In genomic region chr14:24826471-24827337, GRCm38 (mm10) we compare ENCODE assay signal across 8 mouse cellular contexts.
DNase-seq lines count a peak whose midpoint lies in the region; ATAC-seq lines count a peak whose summit lies in the region.

No protein-coding gene starts in this region.

- H3K27me3 ChIP-seq in heart, embryonic 12.5 days (replicated peaks), result no peaks in the 10 kb centered on the region
- H3K27me3 ChIP-seq in embryonic facial prominence, embryonic 10.5 days (replicated peaks; ENCODE audit: low read depth, poor library complexity, severe bottlenecking), result 0 out of 2 replicates have a peak, but pooled peaks cover 5% of the 10 kb centered on the region
- H3K27me3 ChIP-seq in intestine, embryonic 16.5 days (replicated peaks; ENCODE audit: control insufficient read depth, insufficient read depth, low read length), result no peaks in the 10 kb centered on the region

- peak overlapping the region; percentile 78 for H3K27ac ChIP-seq in heart, embryonic 12.5 days (ENCODE audit: poor library complexity, severe bottlenecking)
- H3K27ac ChIP-seq in embryonic facial prominence, embryonic 10.5 days (replicated peaks), result peak overlapping the region; percentile 89
- H3K27ac ChIP-seq in intestine, embryonic 16.5 days (ENCODE audit: low read length), result 0 out of 2 replicates have a peak overlapping the region, but pooled peaks have one; percentile 59

- no peak for ATAC-seq in heart, embryonic 12.5 days (ENCODE audit: insufficient number of reproducible peaks, low FRiP score)
- ATAC-seq in intestine, embryonic 16.5 days, result no peak
- ATAC-seq in inflammation-experienced regulatory T-cells, adult 6 months, result no peak

- WGBS in heart, embryonic 12.5 days, result 38% methylated on average over 13 of the region's 13 CpGs
- WGBS in embryonic facial prominence, embryonic 10.5 days, result 18% methylated on average over 13 of the region's 13 CpGs
- WGBS in intestine, embryonic 16.5 days, result 33% methylated on average over 13 of the region's 13 CpGs

- peaks cover 39% of the 10 kb centered on the region for H3K4me1 ChIP-seq in heart, embryonic 12.5 days (replicated peaks)
- peaks cover 60% of the 10 kb centered on the region for H3K4me1 ChIP-seq in embryonic facial prominence, embryonic 10.5 days
- H3K4me1 ChIP-seq in intestine, embryonic 16.5 days (ENCODE audit: control insufficient read depth, insufficient read depth, low read length), result peaks cover 17% of the 10 kb centered on the region

- H3K36me3 ChIP-seq in heart, embryonic 12.5 days, result no peaks in the 10 kb centered on the region
- no peaks in the 10 kb centered on the region for H3K36me3 ChIP-seq in embryonic facial prominence, embryonic 10.5 days (replicated peaks)
- H3K36me3 ChIP-seq in intestine, embryonic 16.5 days (ENCODE audit: control insufficient read depth, insufficient read depth, low read length), result no peaks in the 10 kb centered on the region

- intact Hi-C loops in heart, postnatal 36 days (cut with DNase I), result no loop called here

- no peaks in the 10 kb centered on the region for H3K9me3 ChIP-seq in heart, embryonic 12.5 days (replicated peaks)
- no peaks in the 10 kb centered on the region for H3K9me3 ChIP-seq in embryonic facial prominence, embryonic 10.5 days
- H3K9me3 ChIP-seq in intestine, embryonic 16.5 days (ENCODE audit: control insufficient read depth, low read length), result no peaks in the 10 kb centered on the region

- DNase-seq in heart, postnatal 36 days, result no peak
- DNase-seq in embryonic facial prominence, embryonic 10.5 days (ENCODE audit: low spot score), result peak; percentile 72
- DNase-seq in retina, embryonic 14.5 days (ENCODE audit: low spot score), result peak; percentile 54
- no peak for DNase-seq in spleen, adult 18-20 months
- DNase-seq in gastrocnemius, postnatal 25 days, result no peak

- H3K4me2 ChIP-seq in heart, embryonic 12.5 days, result no peak overlapping the region
- no peak overlapping the region for H3K4me2 ChIP-seq in intestine, embryonic 16.5 days (ENCODE audit: low read depth, low read length)

- no peak overlapping the region for H3K4me3 ChIP-seq in heart, embryonic 12.5 days
- H3K4me3 ChIP-seq in embryonic facial prominence, embryonic 10.5 days, result peak overlapping the region; percentile 17; the same call in 1 of the 2 replicates
- H3K4me3 ChIP-seq in intestine, embryonic 16.5 days (ENCODE audit: low read length), result no peak overlapping the region

- no peak overlapping the region for H3K9ac ChIP-seq in heart, embryonic 12.5 days
- no peak overlapping the region for H3K9ac ChIP-seq in intestine, embryonic 16.5 days (ENCODE audit: low read depth, low read length)

Comparison
In these comparisons a context has a peak if more than half of its experiments do, and no peak if none do; other contexts are left out.
1. DNase-seq: peak in embryonic facial prominence, embryonic 10.5 days (single experiment) and retina, embryonic 14.5 days (single experiment); none in heart, postnatal 36 days (0 of 2), spleen, adult 18-20 months (0 of 2) and gastrocnemius, postnatal 25 days (single experiment).
2. Peak in every context shown above with its lines, with median percentiles within 50 percentile points of each other: H3K27ac ChIP-seq.